8 mouse cellular contexts compared by ENCODE assay signal in the genomic region with DNA sequence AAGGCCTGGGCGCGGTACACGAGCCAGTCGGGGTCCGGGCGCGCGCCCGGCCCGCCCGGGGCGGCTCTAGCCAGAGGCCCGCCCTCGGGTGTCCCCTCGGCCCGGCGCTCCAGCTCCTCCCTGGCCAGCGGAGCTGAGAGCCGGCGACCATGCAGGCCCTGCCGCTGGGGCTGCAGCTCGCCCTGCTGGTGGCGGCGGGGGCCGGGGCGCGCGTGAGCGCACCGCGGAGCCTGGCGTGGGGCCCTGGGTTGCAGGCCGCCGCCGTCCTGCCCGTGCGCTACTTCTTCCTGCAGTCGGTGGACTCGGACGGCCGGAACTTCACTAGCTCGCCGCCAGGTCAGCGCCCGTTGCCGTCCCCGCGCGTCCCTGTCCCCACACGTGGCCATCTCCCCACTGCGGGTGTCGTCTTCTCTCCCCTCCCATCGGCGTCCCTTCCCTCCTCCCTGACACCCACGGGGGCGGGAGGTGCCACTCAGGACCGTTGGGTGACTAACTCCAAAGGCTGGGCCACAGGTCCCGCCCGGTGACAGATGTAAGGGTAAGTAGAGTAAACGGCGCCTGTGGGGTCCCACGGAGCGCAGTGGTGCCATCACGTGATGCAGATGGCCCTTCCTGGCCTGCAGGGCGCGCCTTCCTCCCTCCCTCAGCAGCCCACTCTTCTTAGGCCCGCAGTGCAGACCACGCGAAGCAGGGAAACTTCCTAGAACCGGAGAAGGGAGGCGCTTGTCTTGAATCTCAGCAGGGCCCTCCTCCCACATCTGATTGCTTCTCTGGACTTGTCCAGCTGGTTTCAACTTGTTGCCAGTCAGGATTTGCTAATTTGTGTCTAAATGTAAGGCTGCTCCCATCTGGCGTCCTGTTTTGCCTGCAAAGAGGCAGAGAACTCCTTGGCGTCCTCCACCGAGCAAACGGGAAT. TPM values are rescaled to one million over a fixed set of nuclear protein-coding genes. Genes with fewer than 3 reads are reported as not detected.
DNase-seq lines count a peak whose midpoint lies in the region; ATAC-seq and TF ChIP-seq lines count a peak whose summit lies in the region.

A gene (plus strand): TSS at position 75 of the 916 bp plus-strand sequence.

- peak within 1 kb of the TSS; percentile 88 for H3K27ac ChIP-seq in embryonic fibroblast, embryonic 13.5 days (ENCODE audit: insufficient read depth, low read length)
- H3K27ac ChIP-seq in heart, embryonic 11.5 days (ENCODE audit: low read depth, low read length) = peak within 1 kb of the TSS; percentile 93
- peak within 1 kb of the TSS; percentile 98 for H3K27ac ChIP-seq in kidney, embryonic 15.5 days

- no peaks in the 10 kb centered on the region for H3K9me3 ChIP-seq in heart, embryonic 11.5 days (replicated peaks; ENCODE audit: control insufficient read depth, low read length)
- no peaks in the 10 kb centered on the region for H3K9me3 ChIP-seq in kidney, embryonic 15.5 days (replicated peaks)

- under 1% methylated on average over 73 of the region's 75 CpGs for WGBS in heart, embryonic 11.5 days (ENCODE audit: insufficient replicate concordance)
- WGBS in kidney, embryonic 15.5 days = under 1% methylated on average over 73 of the region's 75 CpGs

- TF ChIP-seq CTCF in embryonic fibroblast, embryonic 13.5 days (IDR thresholded peaks at IDR 0.05; ENCODE audit: borderline replicate concordance, insufficient read depth, low read length) = peak; percentile 43; the same call in 1 of the 2 replicates

- DNase-seq in 3T3-L1 (ENCODE audit: low read depth, low spot score) (peak; percentile 92), liver (peak; percentile 61)
- DNase-seq in adrenal gland, postnatal 4 days (ENCODE audit: low spot score in 2 of 2) = peak; percentile 41 to 58
- peak; percentile 9 to 32 for DNase-seq in monocyte, adult 2 months (ENCODE audit: low read depth in 1 of 2, low spot score in 2 of 2)
- DNase-seq in splenic B cell, adult 2 months (ENCODE audit: low read depth, low spot score) = peak; percentile 21

- peak; percentile 81 for TF ChIP-seq POLR2A in embryonic fibroblast, embryonic 13.5 days (IDR thresholded peaks at IDR 0.05; ENCODE audit: low read depth, low read length)

- H3K9ac ChIP-seq in heart, embryonic 11.5 days (ENCODE audit: low read depth, low read length) = peak within 1 kb of the TSS; percentile 94
- H3K9ac ChIP-seq in kidney, embryonic 15.5 days = peak within 1 kb of the TSS; percentile 86

- peak; percentile 91 for ATAC-seq in heart, embryonic 11.5 days (replicated peaks; ENCODE audit: insufficient number of reproducible peaks, low FRiP score, low TSS enrichment)
- ATAC-seq in kidney, embryonic 15.5 days (replicated peaks; ENCODE audit: low FRiP score) = peak; percentile 98

- H3K27me3 ChIP-seq in heart, embryonic 11.5 days (ENCODE audit: control insufficient read depth, insufficient read depth, low read length) = no peaks in the 10 kb centered on the region
- H3K27me3 ChIP-seq in kidney, embryonic 15.5 days = no peaks in the 10 kb centered on the region
- H3K27me3 ChIP-seq in splenic B cell, adult 2 months (ENCODE audit: control insufficient read depth, insufficient read depth, low read length, poor library complexity, severe bottlenecking) = no peaks in the 10 kb centered on the region

- peak within 1 kb of the TSS; percentile 79 for H3K4me2 ChIP-seq in heart, embryonic 11.5 days
- peak within 1 kb of the TSS; percentile 82 for H3K4me2 ChIP-seq in kidney, embryonic 15.5 days

- peak within 1 kb of the TSS; percentile 63 for H3K4me3 ChIP-seq in embryonic fibroblast, embryonic 13.5 days (ENCODE audit: insufficient read depth, low read length)
- H3K4me3 ChIP-seq in heart, embryonic 11.5 days (ENCODE audit: low read depth, low read length) = peak within 1 kb of the TSS; percentile 79
- H3K4me3 ChIP-seq in kidney, embryonic 15.5 days (replicated peaks) = peak within 1 kb of the TSS; percentile 69

- no peaks in the 10 kb centered on the region; the same call in none of the 2 replicates for H3K4me1 ChIP-seq in embryonic fibroblast, embryonic 13.5 days (ENCODE audit: control insufficient read depth, insufficient read depth, low read length)
- no peaks in the 10 kb centered on the region for H3K4me1 ChIP-seq in heart, embryonic 11.5 days (ENCODE audit: control insufficient read depth, insufficient read depth, low read length)
- peaks cover 13% of the 10 kb centered on the region for H3K4me1 ChIP-seq in kidney, embryonic 15.5 days

- H3K36me3 ChIP-seq in heart, embryonic 11.5 days (ENCODE audit: control insufficient read depth, insufficient read depth, low read length) = no peaks in the 10 kb centered on the region
- H3K36me3 ChIP-seq in kidney, embryonic 15.5 days = peaks cover 12% of the 10 kb centered on the region
- H3K36me3 ChIP-seq in splenic B cell, adult 2 months (ENCODE audit: control insufficient read depth, insufficient read depth, low read length, poor library complexity, severe bottlenecking) = no peaks in the 10 kb centered on the region

RNA-seq across cellular contexts. Expression of the gene that starts here (rescaled TPM):
- total RNA-seq in adrenal gland, postnatal 4 days (2021) = 10 to 100 TPM; 23.3 to 25.1 TPM
- 34.7 and 51.7 TPM in 2 replicates for polyA plus RNA-seq in embryonic fibroblast, embryonic 13.5 days (2011; ENCODE audit: insufficient read length, low read depth, missing spikeins)
- 19.3 and 20.9 TPM in 2 replicates for polyA plus RNA-seq in heart, embryonic 11.5 days (2014; fragmentation: Nextera tagmentation; extraction: Ambion mirVana)
- polyA plus RNA-seq in kidney, embryonic 15.5 days (2015; fragmentation: Nextera tagmentation; extraction: Ambion mirVana) = 32.7 and 33.5 TPM in 2 replicates

Comparison
In these comparisons a context has a peak if more than half of its experiments do, and no peak if none do; other contexts are left out.
1. Peak in every context shown above with its lines: DNase-seq, ATAC-seq, H3K4me3 ChIP-seq and H3K27ac ChIP-seq.
2. DNase-seq: peak in every context shown above with its lines; median percentile 92 in 3T3-L1; 61 in liver; 50 in adrenal gland, postnatal 4 days; 21 in splenic B cell, adult 2 months; 20 in monocyte, adult 2 months.